Mouse (Mus musculus): Measurements from ENCODE around the gene Gm28051. TPM values are rescaled to one million over a fixed set of nuclear protein-coding genes. Genes with fewer than 3 reads are reported as not detected.

Gm28051 gene
- total and polyA plus RNA-seq, 3 experiments = not detected

DNA sequence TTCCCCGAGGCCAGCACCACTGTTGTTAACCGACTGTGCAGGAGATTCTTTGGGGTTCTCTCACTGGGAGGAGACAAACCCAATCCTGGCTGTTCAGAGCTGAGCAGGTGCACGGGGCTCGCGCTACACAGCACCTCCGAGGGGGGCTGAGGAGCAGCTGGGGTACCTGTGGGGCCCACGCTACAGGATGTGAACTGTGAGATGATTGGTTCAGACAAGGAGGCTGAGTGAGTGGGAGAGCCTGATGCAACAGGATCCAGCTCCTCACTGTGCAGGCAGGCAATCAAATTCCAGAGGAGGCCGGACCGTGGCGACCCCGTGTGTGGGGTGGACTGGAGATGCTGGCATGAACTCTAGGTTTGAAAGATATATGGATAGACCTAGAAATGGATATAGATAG, 35.1 kb downstream of the Gm28051 start:
- peaks cover 0 to 16% of the 10 kb centered on the region in 2 experiments; a peak in 2 of 4 replicates for H3K4me1 ChIP-seq (ENCODE audit: control insufficient read depth in 1 of 2, insufficient read depth in 2 of 2, low read length in 2 of 2)
- no peak for DNase-seq (ENCODE audit: low read depth, low spot score)
- TF ChIP-seq ELF1 (IDR thresholded peaks at IDR 0.05; ENCODE audit: low read depth, low read length) = no peak
- no peaks in the 10 kb centered on the region for H3K9me3 ChIP-seq (replicated peaks; ENCODE audit: insufficient read depth, low read length)
- H3K79me2 ChIP-seq (ENCODE audit: control insufficient read depth, insufficient read depth, low read length, poor library complexity) = no peaks in the 10 kb centered on the region
- H3K27ac ChIP-seq (ENCODE audit: control insufficient read depth, low read depth, low read length) = no peak overlapping the region
- H3K36me3 ChIP-seq (ENCODE audit: control insufficient read depth in 1 of 2, insufficient read depth in 2 of 2, low read length in 2 of 2) = peaks cover 0 to 8% of the 10 kb centered on the region in 2 experiments; a peak in 2 of 4 replicates
- H3K4me3 ChIP-seq (ENCODE audit: control insufficient read depth in 1 of 2, insufficient read depth in 1 of 2, low read depth in 2 of 2, low read length in 2 of 2) = no peak overlapping the region
- no peaks in the 10 kb centered on the region for H3K27me3 ChIP-seq (ENCODE audit: control insufficient read depth in 1 of 2, insufficient read depth in 2 of 2, low read length in 2 of 2)
- H3K9ac ChIP-seq (ENCODE audit: control insufficient read depth, low read depth, low read length, poor library complexity, severe bottlenecking) = no peak overlapping the region

DNA sequence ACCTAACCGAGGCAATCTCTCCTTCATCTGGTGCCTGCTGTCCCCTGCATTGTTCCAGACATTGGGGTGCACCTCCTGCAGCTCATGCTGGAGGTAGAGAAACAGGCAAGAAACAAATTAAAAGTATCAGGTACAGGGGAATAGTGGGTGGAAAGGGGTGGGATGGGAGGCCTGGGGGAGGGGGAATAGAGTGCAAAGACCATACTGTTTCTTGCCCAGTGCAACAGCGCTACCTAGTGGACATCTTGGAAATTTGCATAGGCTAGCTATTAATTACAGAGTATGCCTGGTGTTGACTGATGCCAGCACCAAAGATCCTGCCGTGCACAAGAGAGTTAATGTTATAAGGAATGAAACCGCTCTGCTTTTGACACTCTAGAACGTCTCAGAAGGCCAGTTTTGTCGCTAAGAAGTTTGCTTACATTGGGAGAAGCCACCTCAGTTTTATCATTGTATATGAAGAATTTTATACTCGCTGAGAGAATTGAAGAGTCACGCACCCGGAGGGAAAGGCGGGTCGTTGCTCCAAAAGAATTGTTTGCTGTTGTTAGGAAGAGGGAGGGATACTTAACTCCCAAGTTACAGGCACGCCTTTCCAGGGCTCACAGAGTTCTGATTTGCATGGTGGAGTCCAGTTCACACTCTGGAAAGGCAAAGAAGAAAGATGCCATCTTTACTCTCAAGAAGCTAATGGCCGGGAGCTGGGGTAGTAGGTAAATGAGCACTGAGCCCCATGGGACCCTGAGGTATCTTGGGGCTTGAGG, 37.8 kb downstream of the Gm28051 start:
- no peak overlapping the region for H3K9ac ChIP-seq (ENCODE audit: control insufficient read depth, low read depth, low read length, poor library complexity, severe bottlenecking)
- TF ChIP-seq SIN3A (IDR thresholded peaks at IDR 0.05; ENCODE audit: low read length) = peak; percentile 30; the same call in 1 of the 2 replicates
- TF ChIP-seq BHLHE40 (IDR thresholded peaks at IDR 0.05; ENCODE audit: borderline replicate concordance, low read depth, low read length) = peak; percentile 43; the same call in 1 of the 2 replicates
- TF ChIP-seq CHD1 (IDR thresholded peaks at IDR 0.05; ENCODE audit: low read depth, low read length) = no peak
- peak; percentile 62 to 91 (median 90) for TF ChIP-seq CTCF (IDR thresholded peaks at IDR 0.05 in 2 of 3, conservative IDR thresholded peaks at IDR 0.05 in 1 of 3; ENCODE audit: control insufficient read depth in 1 of 3, insufficient read depth in 1 of 3, low read depth in 2 of 3, low read length in 3 of 3, poor library complexity in 1 of 3, severe bottlenecking in 1 of 3)
- peak; percentile 85 for TF ChIP-seq ZC3H11A (IDR thresholded peaks at IDR 0.05; ENCODE audit: low read depth, low read length)
- TF ChIP-seq SMC3 (IDR thresholded peaks at IDR 0.05; ENCODE audit: low read depth, low read length) = peak; percentile 82
- TF ChIP-seq EP300 (IDR thresholded peaks at IDR 0.05; ENCODE audit: low read depth in 1 of 2, low read length in 2 of 2) = no peak
- no peak for TF ChIP-seq POLR2A (IDR thresholded peaks at IDR 0.05; ENCODE audit: control insufficient read depth in 1 of 2, insufficient read depth in 1 of 2, low read depth in 1 of 2, low read length in 2 of 2, poor library complexity in 1 of 2)
- TF ChIP-seq RAD21 (IDR thresholded peaks at IDR 0.05; ENCODE audit: low read depth, low read length) = peak; percentile 89
- TF ChIP-seq CHD2 (IDR thresholded peaks at IDR 0.05; ENCODE audit: low read length) = no peak
- no peaks in the 10 kb centered on the region for H3K27me3 ChIP-seq (ENCODE audit: control insufficient read depth in 1 of 2, insufficient read depth in 2 of 2, low read length in 2 of 2)
- H3K36me3 ChIP-seq (ENCODE audit: control insufficient read depth in 1 of 2, insufficient read depth in 2 of 2, low read length in 2 of 2) = no peaks in the 10 kb centered on the region; a peak in 1 of 4 replicates
- peak; percentile 70 for DNase-seq (ENCODE audit: low read depth, low spot score)
- peaks cover 0 to under 1% of the 10 kb centered on the region in 2 experiments; a peak in 2 of 4 replicates for H3K4me1 ChIP-seq (ENCODE audit: control insufficient read depth in 1 of 2, insufficient read depth in 2 of 2, low read length in 2 of 2)
- H3K4me3 ChIP-seq (ENCODE audit: control insufficient read depth in 1 of 2, insufficient read depth in 1 of 2, low read depth in 2 of 2, low read length in 2 of 2) = no peak overlapping the region
- H3K27ac ChIP-seq (ENCODE audit: control insufficient read depth, low read depth, low read length) = no peak overlapping the region
- H3K9me3 ChIP-seq (replicated peaks; ENCODE audit: insufficient read depth, low read length) = no peaks in the 10 kb centered on the region
- H3K79me2 ChIP-seq (ENCODE audit: control insufficient read depth, insufficient read depth, low read length, poor library complexity) = no peaks in the 10 kb centered on the region

DNA sequence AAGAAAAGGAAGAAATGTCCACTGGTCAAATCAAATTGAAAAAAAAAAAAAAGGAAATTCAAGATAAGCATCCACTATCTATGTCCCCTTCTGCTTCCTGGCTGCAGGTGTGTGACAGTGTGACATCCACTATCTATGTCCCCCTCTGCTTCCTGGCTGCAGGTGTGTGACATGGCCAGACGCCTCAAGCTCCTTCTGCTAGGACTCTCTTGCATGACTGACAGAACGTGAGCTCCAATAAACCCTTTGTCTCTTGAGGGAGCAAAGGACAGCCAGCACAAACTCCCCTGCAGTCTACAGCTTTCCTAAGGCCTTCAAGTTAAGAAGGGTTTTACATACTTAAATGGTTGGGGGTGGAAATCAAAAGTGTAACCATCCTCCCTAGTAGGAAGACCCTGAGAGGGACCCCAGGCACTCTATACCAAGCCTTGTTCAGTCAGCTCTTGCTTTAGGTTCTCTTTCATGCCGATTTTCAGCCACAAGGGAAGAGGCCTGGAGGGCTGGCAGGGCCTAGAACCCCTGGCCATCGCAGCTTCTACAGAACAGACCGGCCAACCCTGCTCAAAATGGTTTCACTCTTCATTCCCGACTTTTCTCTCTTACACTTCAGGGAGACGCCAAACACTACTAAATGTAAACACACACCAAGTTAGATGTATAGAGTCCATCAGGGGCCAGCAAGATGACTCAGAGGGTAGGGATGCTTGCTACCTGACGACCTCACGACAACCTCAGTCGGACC, 42.7 kb downstream of the Gm28051 start:
- no peak overlapping the region for H3K4me3 ChIP-seq (ENCODE audit: control insufficient read depth in 1 of 2, insufficient read depth in 1 of 2, low read depth in 2 of 2, low read length in 2 of 2)
- no peaks in the 10 kb centered on the region for H3K27me3 ChIP-seq (ENCODE audit: control insufficient read depth in 1 of 2, insufficient read depth in 2 of 2, low read length in 2 of 2)
- H3K79me2 ChIP-seq (ENCODE audit: control insufficient read depth, insufficient read depth, low read length, poor library complexity) = no peaks in the 10 kb centered on the region
- H3K4me1 ChIP-seq (ENCODE audit: control insufficient read depth in 1 of 2, insufficient read depth in 2 of 2, low read length in 2 of 2) = no peaks in the 10 kb centered on the region
- H3K27ac ChIP-seq (ENCODE audit: control insufficient read depth, low read depth, low read length) = no peak overlapping the region
- TF ChIP-seq JUND (IDR thresholded peaks at IDR 0.05; ENCODE audit: low read depth, low read length) (no peak), TAL1 (IDR thresholded peaks at IDR 0.05; ENCODE audit: low read length) (peak; percentile 50), EP300 (IDR thresholded peaks at IDR 0.05; ENCODE audit: low read depth in 1 of 2, low read length in 2 of 2) (peak in 1 of 2 experiments; percentile 46; a peak in 1 of 4 replicates), TCF12 (IDR thresholded peaks at IDR 0.05; ENCODE audit: low read depth, low read length) (peak; percentile 79), POLR2AphosphoS2 (IDR thresholded peaks at IDR 0.05; ENCODE audit: low read length) (no peak)
- H3K9me3 ChIP-seq (replicated peaks; ENCODE audit: insufficient read depth, low read length) = no peaks in the 10 kb centered on the region
- no peaks in the 10 kb centered on the region; a peak in 1 of 4 replicates for H3K36me3 ChIP-seq (ENCODE audit: control insufficient read depth in 1 of 2, insufficient read depth in 2 of 2, low read length in 2 of 2)
- no peak overlapping the region for H3K9ac ChIP-seq (ENCODE audit: control insufficient read depth, low read depth, low read length, poor library complexity, severe bottlenecking)
- DNase-seq (ENCODE audit: low read depth, low spot score) = no peak
